Mouse (Mus musculus) heart, embryonic 16.5 days (tissue): ENCODE measurements around the gene Ccdc124. TPM values are rescaled to one million over a fixed set of nuclear protein-coding genes. Genes with fewer than 3 reads are reported as not detected.

Source experiments
- ATAC-seq: fragments of 200-750 bp; cut with Nextera tagmentation; replicated peaks from 2 replicates; pipeline ENCODE4 v1.8.0; 2017; ENCODE audit warnings: moderate number of reproducible peaks; ENCODE audit not compliant: insufficient read depth, low FRiP score; ENCODE audit errors: extremely low read depth
- H3K27ac ChIP-seq: fragments of 300-500 bp; sonication (generic); 2 replicates; pipeline ENCODE4 v1.5.1; 2014; ENCODE audit warnings: mild to moderate bottlenecking, low read length, control low read depth, moderate library complexity
- H3K27me3 ChIP-seq: fragments of 300-500 bp; sonication (generic); 2 replicates; pipeline ENCODE4 v1.6.1; 2014; ENCODE audit warnings: low read length, mixed read lengths; ENCODE audit not compliant: control insufficient read depth, insufficient read depth
- H3K36me3 ChIP-seq: fragments of 300-500 bp; sonication (generic); 2 replicates; pipeline ENCODE4 v1.6.1; 2014; ENCODE audit not compliant: control insufficient read depth, insufficient read depth
- H3K4me1 ChIP-seq: fragments of 300-500 bp; sonication (generic); 2 replicates; pipeline ENCODE4 v1.6.1; 2014; ENCODE audit warnings: low read length, mixed read lengths; ENCODE audit not compliant: control insufficient read depth, insufficient read depth
- H3K4me2 ChIP-seq: fragments of 300-500 bp; sonication (generic); 2 replicates; pipeline ENCODE4 v1.6.1; 2014; ENCODE audit warnings: low read depth, mild to moderate bottlenecking, control low read depth, low read length
- H3K4me3 ChIP-seq: fragments of 300-500 bp; sonication (generic); 2 replicates; pipeline ENCODE4 v1.5.1; 2014; ENCODE audit warnings: mild to moderate bottlenecking, control low read depth, low read length
- H3K9ac ChIP-seq: fragments of 300-500 bp; sonication (generic); 2 replicates; pipeline ENCODE4 v1.6.1; 2014; ENCODE audit warnings: low read length, control low read depth
- H3K9me3 ChIP-seq: fragments of 300-500 bp; sonication (generic); replicated peaks from 2 replicates; pipeline ENCODE4 v1.6.1; 2016; ENCODE audit warnings: low read length; ENCODE audit not compliant: control insufficient read depth
- WGBS: fragments of 180-500 bp; shearing (Covaris S2); extraction: QIAGEN DNeasy Blood & Tissue Kit; methylation state at CpG from one replicate; pipeline ENCODE4 v1.1.7; 2014; 5-methylcytosine and 5-hydroxymethylcytosine counted together
- polyA plus RNA-seq: library from polyadenylated mRNA; unstranded; fragments of >200 nt; fragmentation: Nextera tagmentation; extraction: Ambion mirVana; gene quantifications from 2 replicates; pipeline ENCODE4 v1.2.1, GENCODE M21; 2015

Ccdc124 gene
- polyA plus RNA-seq, 1 experiment from 2014 or later: 82.3 TPM

- Histone ChIP-seq H3K9me3 (no peaks in the 10 kb centered on the region), H3K4me3 (no peak overlapping the region), H3K4me2 (no peak overlapping the region), H3K27ac (no peak overlapping the region), H3K4me1 (peaks cover 7% of the 10 kb centered on the region), H3K27me3 (no peaks in the 10 kb centered on the region; the same call in 1 of the 2 replicates), H3K36me3 (no peaks in the 10 kb centered on the region), H3K9ac (no peak overlapping the region)
- no peak for ATAC-seq
- 62% methylated on average over 5 of the region's 5 CpGs for WGBS
These were observed 17.7 kb downstream of the Ccdc124 start for GRCm38 (mm10) chr8:70856028-70856427.

DNA sequence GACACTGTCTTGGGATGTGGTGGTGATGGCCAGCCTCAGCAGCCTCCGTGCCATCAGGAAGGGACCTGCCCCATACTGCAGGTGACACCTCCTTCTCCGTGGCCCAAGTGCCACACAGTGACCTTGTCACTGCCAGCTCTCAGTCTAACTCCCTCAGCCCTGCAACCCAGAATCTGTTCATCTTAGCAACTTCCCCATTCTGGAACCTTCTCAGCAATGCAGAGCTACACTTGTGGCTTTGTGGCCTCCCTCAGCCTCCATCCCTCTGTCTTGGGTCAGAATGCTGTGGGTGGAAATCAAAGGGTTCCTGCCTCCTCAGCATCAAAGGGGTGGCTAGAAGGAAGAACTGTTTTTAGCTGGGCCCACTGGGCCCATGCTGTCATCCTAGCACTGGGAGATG is 19.9 kb downstream of the Ccdc124 start:
- H3K9ac ChIP-seq: no peak overlapping the region
- 55% methylated on average over 2 of the region's 2 CpGs for WGBS
- no peak overlapping the region for H3K27ac ChIP-seq
- H3K4me2 ChIP-seq: no peak overlapping the region
- H3K4me3 ChIP-seq: no peak overlapping the region
- H3K4me1 ChIP-seq: peaks cover 7% of the 10 kb centered on the region
- no peaks in the 10 kb centered on the region for H3K36me3 ChIP-seq
- ATAC-seq: no peak
- H3K9me3 ChIP-seq: no peaks in the 10 kb centered on the region
- H3K27me3 ChIP-seq: no peaks in the 10 kb centered on the region; the same call in 1 of the 2 replicates

GRCm38 (mm10) chr8:70852595-70853231 is 21.0 kb downstream of the Ccdc124 start:
- WGBS: 84% methylated on average over 41 of the region's 41 CpGs
- Histone ChIP-seq H3K27ac (no peak overlapping the region), H3K4me2 (no peak overlapping the region), H3K36me3 (no peaks in the 10 kb centered on the region), H3K9me3 (no peaks in the 10 kb centered on the region), H3K9ac (no peak overlapping the region), H3K4me3 (no peak overlapping the region), H3K27me3 (no peaks in the 10 kb centered on the region; the same call in 1 of the 2 replicates), H3K4me1 (peaks cover 7% of the 10 kb centered on the region)
- no peak for ATAC-seq

- no peak for ATAC-seq
- Histone ChIP-seq H3K4me2 (no peak overlapping the region), H3K9me3 (no peaks in the 10 kb centered on the region), H3K27ac (no peak overlapping the region), H3K4me3 (no peak overlapping the region), H3K9ac (no peak overlapping the region), H3K36me3 (no peaks in the 10 kb centered on the region), H3K4me1 (peaks cover 4% of the 10 kb centered on the region), H3K27me3 (no peaks in the 10 kb centered on the region; the same call in 1 of the 2 replicates)
- 58% methylated on average over 6 of the region's 6 CpGs for WGBS
These were observed 21.9 kb downstream of the Ccdc124 start for GRCm38 (mm10) chr8:70851837-70852236.

DNA sequence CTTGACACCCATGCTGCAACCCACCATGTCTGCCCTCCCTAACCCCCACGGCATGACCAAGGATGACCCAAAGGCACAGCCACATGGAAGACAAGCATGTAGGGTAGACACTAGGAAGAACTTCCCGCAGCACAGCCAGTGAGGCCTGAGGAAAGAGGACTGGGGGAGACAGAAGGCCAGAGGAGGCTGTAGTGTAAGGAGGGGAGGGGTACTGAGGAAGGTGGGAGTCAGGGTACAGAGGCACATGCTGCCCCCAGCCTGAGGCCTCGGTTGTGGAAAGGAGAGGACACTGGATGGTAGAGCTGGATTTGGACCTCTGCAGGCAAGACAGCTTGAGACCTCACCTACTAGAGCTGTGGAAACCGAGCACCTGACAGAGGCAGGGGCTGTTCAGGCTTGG is 22.8 kb downstream of the Ccdc124 start:
- Histone ChIP-seq H3K36me3 (no peaks in the 10 kb centered on the region), H3K9ac (no peak overlapping the region), H3K4me3 (no peak overlapping the region), H3K4me2 (no peak overlapping the region), H3K27me3 (no peaks in the 10 kb centered on the region; the same call in 1 of the 2 replicates), H3K4me1 (no peaks in the 10 kb centered on the region), H3K9me3 (no peaks in the 10 kb centered on the region), H3K27ac (no peak overlapping the region)
- ATAC-seq: no peak
- 82% methylated on average over 4 of the region's 4 CpGs for WGBS

DNA sequence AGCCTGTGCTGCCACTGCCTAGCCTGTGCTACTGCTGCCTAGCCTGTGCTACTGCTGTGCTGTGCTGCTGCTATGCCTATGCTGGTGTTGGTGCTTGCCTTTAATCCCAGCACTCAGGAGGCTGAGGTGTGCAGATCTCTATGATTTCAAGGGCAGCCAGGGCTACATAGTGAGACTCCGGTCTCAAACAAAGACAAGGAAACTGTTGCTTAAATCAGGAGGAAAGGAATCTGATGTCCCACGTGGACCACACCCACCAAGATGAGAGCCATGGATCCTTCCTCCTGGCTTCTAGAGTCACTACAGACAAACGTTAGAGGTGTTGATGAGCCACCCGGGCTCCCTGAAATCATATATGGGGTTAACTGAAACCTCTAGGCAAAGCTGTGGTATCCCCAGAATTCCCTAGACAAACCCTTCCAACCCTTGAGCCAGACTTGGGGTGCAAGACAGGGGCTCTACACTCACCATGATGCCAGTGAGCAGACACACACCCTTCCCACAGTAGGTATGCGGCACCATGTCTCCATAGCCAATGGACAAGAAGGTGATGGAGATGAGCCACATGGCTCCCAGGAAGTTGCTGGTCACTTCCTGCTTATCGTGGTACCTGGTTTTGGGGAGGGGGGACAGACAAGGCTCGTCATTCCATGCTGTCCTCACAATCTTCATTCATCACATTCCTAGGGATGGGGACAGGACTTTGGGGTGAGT is 23.4 kb downstream of the Ccdc124 start:
- 68% methylated on average over 7 of the region's 7 CpGs for WGBS
- no peak overlapping the region for H3K4me2 ChIP-seq
- H3K27ac ChIP-seq: no peak overlapping the region
- no peaks in the 10 kb centered on the region for H3K36me3 ChIP-seq
- ATAC-seq: no peak
- H3K9me3 ChIP-seq: no peaks in the 10 kb centered on the region
- H3K4me3 ChIP-seq: no peak overlapping the region
- no peak overlapping the region for H3K9ac ChIP-seq
- H3K4me1 ChIP-seq: no peaks in the 10 kb centered on the region
- H3K27me3 ChIP-seq: no peaks in the 10 kb centered on the region; the same call in 1 of the 2 replicates

- 73% methylated on average over 3 of the region's 3 CpGs for WGBS
- Histone ChIP-seq H3K4me2 (no peak overlapping the region), H3K27ac (no peak overlapping the region), H3K9ac (no peak overlapping the region), H3K4me3 (no peak overlapping the region), H3K9me3 (no peaks in the 10 kb centered on the region), H3K4me1 (no peaks in the 10 kb centered on the region), H3K36me3 (no peaks in the 10 kb centered on the region), H3K27me3 (no peaks in the 10 kb centered on the region; the same call in 1 of the 2 replicates)
- no peak for ATAC-seq
These were observed 24.3 kb downstream of the Ccdc124 start for GRCm38 (mm10) chr8:70849333-70849990.

DNA sequence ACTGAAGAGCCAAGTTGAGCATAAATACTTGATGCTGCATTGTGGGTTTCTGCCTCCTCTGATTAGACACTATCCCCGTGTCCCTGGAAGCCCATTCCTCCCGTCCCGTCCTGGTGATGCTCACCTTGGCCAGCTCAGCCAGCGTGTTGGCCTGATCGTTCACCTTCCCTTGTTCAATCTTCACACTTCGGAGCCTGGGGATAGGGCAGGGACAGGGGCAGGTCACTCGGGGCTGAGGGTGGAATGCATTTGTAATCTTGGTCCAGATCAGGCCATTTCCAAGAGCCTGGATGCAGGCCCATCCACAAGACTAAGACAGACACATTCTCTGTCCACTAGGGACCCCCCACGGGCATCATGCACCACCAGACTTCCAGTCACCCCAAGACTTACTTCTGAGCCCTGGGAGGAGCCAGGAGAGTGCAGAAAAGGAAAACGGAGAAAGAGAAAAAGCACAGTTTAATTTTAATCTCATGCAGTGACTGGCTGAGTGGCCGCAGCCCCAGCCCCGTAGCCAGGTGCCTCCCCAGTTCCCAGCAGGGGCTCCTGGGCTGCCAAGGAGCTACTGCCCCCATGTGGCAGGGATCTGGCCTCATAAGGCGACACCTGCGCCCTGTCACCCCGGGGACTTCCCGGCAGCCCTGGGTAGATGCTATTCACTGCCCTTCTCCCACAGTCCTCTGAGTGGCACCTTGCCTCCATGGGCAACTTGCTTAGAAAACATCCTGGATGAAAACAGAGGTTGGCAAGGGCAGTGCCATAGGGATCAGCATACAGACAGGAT is 27.2 kb downstream of the Ccdc124 start:
- H3K9ac ChIP-seq: no peak overlapping the region
- no peaks in the 10 kb centered on the region; the same call in 1 of the 2 replicates for H3K27me3 ChIP-seq
- no peak for ATAC-seq

More for the DNA sequence above, 27.2 kb downstream of the Ccdc124 start:
- Histone ChIP-seq H3K9me3 (no peaks in the 10 kb centered on the region), H3K36me3 (no peaks in the 10 kb centered on the region), H3K4me2 (no peak overlapping the region), H3K27ac (no peak overlapping the region), H3K4me3 (no peak overlapping the region), H3K4me1 (no peaks in the 10 kb centered on the region)
- WGBS: 44% methylated on average over 15 of the region's 15 CpGs
